Mouse (Mus musculus): ENCODE results near the gene Fbxl3.

DNA sequence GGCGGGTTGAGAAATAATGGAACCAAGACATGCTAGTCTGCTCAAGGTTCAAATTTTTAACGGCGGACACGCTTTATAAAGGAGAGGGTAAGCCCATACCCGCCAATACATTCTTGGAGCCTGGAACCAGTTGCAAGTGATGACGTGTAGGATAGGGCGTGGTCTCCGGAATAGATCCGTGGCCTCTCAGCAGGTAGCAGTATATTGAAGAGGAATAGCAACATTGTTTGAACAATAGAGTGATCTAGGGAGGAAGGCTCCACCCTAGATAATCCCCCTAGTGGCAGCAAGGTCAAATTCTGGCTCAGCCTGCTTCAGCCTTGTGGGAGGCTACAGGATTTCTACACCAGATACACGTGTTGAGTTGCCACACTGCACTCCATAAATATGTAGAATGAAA is 39.9 kb downstream of the Fbxl3 start:
- TF ChIP-seq GATA1 (IDR thresholded peaks at IDR 0.05; ENCODE audit: low read length) (no peak), TAL1 (IDR thresholded peaks at IDR 0.05; ENCODE audit: low read length) (no peak)
